Mouse (Mus musculus) midbrain, embryonic 15.5 days (tissue): ENCODE measurements around the gene 0610037L13Rik. TPM values are rescaled to one million over a fixed set of nuclear protein-coding genes. Genes with fewer than 3 reads are reported as not detected.

Experiments used
- ATAC-seq: fragments of 200-750 bp; cut with Nextera tagmentation; replicated peaks from 2 replicates; pipeline ENCODE4 v1.8.0; 2017; ENCODE audit warnings: moderate TSS enrichment
- H3K27ac ChIP-seq: fragments of 300-500 bp; sonication (generic); 2 replicates; pipeline ENCODE4 v1.5.1; 2015; ENCODE audit warnings: mild to moderate bottlenecking, inconsistent platforms
- H3K27me3 ChIP-seq: fragments of 300-500 bp; sonication (generic); replicated peaks from 2 replicates; pipeline ENCODE4 v1.6.1; 2015; ENCODE audit warnings: inconsistent platforms
- H3K36me3 ChIP-seq: fragments of 300-500 bp; sonication (generic); replicated peaks from 2 replicates; pipeline ENCODE4 v1.6.1; 2015; ENCODE audit warnings: inconsistent platforms
- H3K4me1 ChIP-seq: fragments of 300-500 bp; sonication (generic); 2 replicates; pipeline ENCODE4 v1.6.1; 2015; ENCODE audit warnings: inconsistent platforms
- H3K4me2 ChIP-seq: fragments of 300-500 bp; sonication (generic); 2 replicates; pipeline ENCODE4 v1.6.1; 2015; ENCODE audit warnings: inconsistent platforms, mild to moderate bottlenecking, moderate library complexity
- H3K4me3 ChIP-seq: fragments of 300-500 bp; sonication (generic); 2 replicates; pipeline ENCODE4 v1.5.1; 2015; ENCODE audit warnings: mild to moderate bottlenecking, inconsistent platforms
- H3K9ac ChIP-seq: fragments of 300-500 bp; sonication (generic); 2 replicates; pipeline ENCODE4 v1.6.1; 2015; ENCODE audit warnings: mild to moderate bottlenecking, inconsistent platforms
- H3K9me3 ChIP-seq: fragments of 300-500 bp; sonication (generic); 2 replicates; pipeline ENCODE4 v1.6.1; 2016; ENCODE audit warnings: inconsistent platforms
- WGBS: fragments of 180-500 bp; shearing (Covaris S2); methylation state at CpG from one replicate; pipeline ENCODE4 v1.1.7; 2015; ENCODE audit warnings: mixed read lengths; 5-methylcytosine and 5-hydroxymethylcytosine counted together
- polyA plus RNA-seq: library from polyadenylated mRNA; unstranded; fragments of >200 nt; fragmentation: Nextera tagmentation; extraction: Ambion mirVana; gene quantifications from 2 replicates; pipeline ENCODE4 v1.2.1, GENCODE M21; 2015

The 0610037L13Rik gene
- polyA plus RNA-seq, 1 experiment from 2014 or later, result 96.4 TPM

DNA sequence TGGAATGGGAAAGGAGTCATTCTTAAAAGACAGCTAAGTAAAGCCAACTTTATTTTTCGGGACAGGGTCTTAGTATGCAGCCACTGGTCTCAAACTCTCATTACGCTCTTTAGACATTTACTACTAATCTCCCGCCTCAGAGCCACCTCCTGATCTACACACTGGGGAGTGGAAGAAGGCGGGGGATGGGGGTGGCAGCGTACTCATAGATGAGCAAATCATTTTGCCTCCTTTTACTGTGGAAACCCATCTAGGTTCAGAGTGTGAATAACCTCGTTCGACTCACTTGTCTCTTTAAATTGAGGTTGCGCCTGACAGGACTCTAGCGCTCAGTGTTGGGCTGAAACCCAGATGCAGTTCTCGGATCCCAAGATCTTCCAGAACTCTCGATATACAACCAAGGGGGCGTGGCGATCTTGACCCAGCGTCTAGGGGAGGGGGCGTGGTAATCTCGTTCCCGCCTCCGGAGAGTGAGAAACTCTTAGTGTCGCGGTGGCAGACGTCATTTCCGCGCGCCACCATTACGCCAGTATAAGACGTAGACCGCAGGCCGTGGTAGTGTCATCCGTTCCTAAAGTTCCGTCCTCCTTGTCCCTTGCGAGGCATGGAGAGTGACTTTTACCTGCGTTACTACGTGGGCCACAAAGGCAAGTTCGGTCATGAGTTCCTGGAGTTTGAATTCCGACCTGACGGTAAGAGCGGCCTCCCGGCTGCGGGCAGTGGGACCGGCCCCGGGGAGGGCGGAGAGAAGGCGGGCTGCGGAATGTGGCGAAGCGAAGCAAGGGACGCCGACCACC is 10.2 kb upstream of the 0610037L13Rik start, which contains the start of gene Magoh:
Gene Magoh (plus strand): TSS at position 502 of the 797 bp plus-strand sequence.
- Histone ChIP-seq H3K9ac (peak within 1 kb of the TSS; percentile 63), H3K27ac (peak within 1 kb of the TSS; percentile 77), H3K27me3 (no peaks in the 10 kb centered on the region), H3K4me1 (peaks cover 16% of the 10 kb centered on the region), H3K4me2 (peak within 1 kb of the TSS; percentile 75), H3K4me3 (peak within 1 kb of the TSS; percentile 62), H3K36me3 (peaks cover 23% of the 10 kb centered on the region), H3K9me3 (no peaks in the 10 kb centered on the region)
- 3% methylated on average over 48 of the region's 48 CpGs for WGBS
- ATAC-seq, result peak; percentile 94

DNA sequence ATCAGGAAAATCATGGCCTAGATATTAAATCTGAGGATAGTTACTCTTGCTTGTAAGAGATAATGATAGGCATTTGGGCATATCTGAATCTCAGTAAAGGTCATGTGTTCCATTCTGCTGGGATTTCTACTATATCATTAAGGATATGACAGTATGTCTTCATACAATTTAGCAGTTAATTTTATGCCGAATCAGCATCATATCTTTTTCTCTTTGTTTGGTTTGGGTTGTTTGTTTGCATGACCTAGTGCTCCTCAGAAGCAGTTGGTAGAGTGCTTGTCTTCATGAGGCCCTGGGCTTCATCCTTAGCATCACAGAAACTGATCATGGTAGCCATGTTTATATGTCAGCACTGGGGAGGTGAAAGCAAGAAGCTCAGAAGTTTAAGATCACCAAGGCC is 8.0 kb upstream of the 0610037L13Rik start:
- H3K4me2 ChIP-seq, result no peak overlapping the region
- H3K9ac ChIP-seq, result no peak overlapping the region
- H3K4me3 ChIP-seq, result no peak overlapping the region
- no peaks in the 10 kb centered on the region for H3K27me3 ChIP-seq
- no peak for ATAC-seq
- WGBS, result 100% methylated on average over 1 of the region's 1 CpGs
- H3K36me3 ChIP-seq, result peaks cover 43% of the 10 kb centered on the region
- no peak overlapping the region for H3K27ac ChIP-seq
- H3K9me3 ChIP-seq, result no peaks in the 10 kb centered on the region
- H3K4me1 ChIP-seq, result peaks cover 16% of the 10 kb centered on the region

- Histone ChIP-seq H3K36me3 (peaks cover 48% of the 10 kb centered on the region), H3K4me2 (no peak overlapping the region)
- 80% methylated on average over 7 of the region's 7 CpGs for WGBS
These were observed 3.2 kb upstream of the 0610037L13Rik start for GRCm38 (mm10) chr4:107886371-107886770.

GRCm38 (mm10) chr4:107889385-107889730 is 255 bp upstream of the 0610037L13Rik start:
- H3K27me3 ChIP-seq, result no peaks in the 10 kb centered on the region
- WGBS, result under 1% methylated on average over 12 of the region's 12 CpGs
- peak overlapping the region; percentile 72 for H3K4me3 ChIP-seq
- H3K36me3 ChIP-seq, result peaks cover 34% of the 10 kb centered on the region
- peak overlapping the region; percentile 93 for H3K4me2 ChIP-seq
- peak overlapping the region; percentile 97 for H3K27ac ChIP-seq
- peaks cover 13% of the 10 kb centered on the region for H3K4me1 ChIP-seq
- peak; percentile 62 for ATAC-seq
- H3K9me3 ChIP-seq, result no peaks in the 10 kb centered on the region
- peak overlapping the region; percentile 83 for H3K9ac ChIP-seq

More at GRCm38 (mm10) chr4:107886371-107886770, 3.2 kb upstream of the 0610037L13Rik start:
- Histone ChIP-seq H3K4me3 (no peak overlapping the region), H3K9me3 (no peaks in the 10 kb centered on the region), H3K4me1 (peaks cover 13% of the 10 kb centered on the region), H3K9ac (no peak overlapping the region), H3K27ac (no peak overlapping the region), H3K27me3 (no peaks in the 10 kb centered on the region)
- ATAC-seq, result no peak

DNA sequence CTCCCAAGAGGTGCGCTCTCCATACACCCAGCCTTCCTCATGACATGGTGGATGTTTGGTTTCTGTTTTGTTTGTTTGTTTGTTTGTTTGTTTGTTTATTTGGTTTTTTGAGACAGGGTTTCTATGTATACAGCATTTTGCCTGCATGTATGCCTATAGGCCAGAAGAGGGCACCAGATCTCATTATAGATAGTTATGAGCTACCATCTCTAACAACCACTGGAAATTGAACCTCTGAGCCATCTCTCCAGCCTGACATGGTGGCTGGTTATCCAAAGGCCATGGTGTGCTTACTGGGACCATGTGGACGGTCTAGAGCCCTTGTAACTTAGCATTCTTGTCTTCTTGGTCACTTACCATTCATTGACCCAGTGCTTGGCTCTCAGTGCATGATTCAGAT is 3.0 kb downstream of the 0610037L13Rik start:
- H3K4me1 ChIP-seq, result peaks cover 13% of the 10 kb centered on the region
- ATAC-seq, result no peak
- no peak overlapping the region for H3K9ac ChIP-seq
- no peaks in the 10 kb centered on the region for H3K9me3 ChIP-seq
- H3K36me3 ChIP-seq, result peaks cover 28% of the 10 kb centered on the region; the same call in 1 of the 2 replicates
- 91% methylated on average over 2 of the region's 2 CpGs for WGBS
- no peak overlapping the region for H3K27ac ChIP-seq
- H3K4me2 ChIP-seq, result no peak overlapping the region
- no peak overlapping the region for H3K4me3 ChIP-seq
- no peaks in the 10 kb centered on the region for H3K27me3 ChIP-seq

DNA sequence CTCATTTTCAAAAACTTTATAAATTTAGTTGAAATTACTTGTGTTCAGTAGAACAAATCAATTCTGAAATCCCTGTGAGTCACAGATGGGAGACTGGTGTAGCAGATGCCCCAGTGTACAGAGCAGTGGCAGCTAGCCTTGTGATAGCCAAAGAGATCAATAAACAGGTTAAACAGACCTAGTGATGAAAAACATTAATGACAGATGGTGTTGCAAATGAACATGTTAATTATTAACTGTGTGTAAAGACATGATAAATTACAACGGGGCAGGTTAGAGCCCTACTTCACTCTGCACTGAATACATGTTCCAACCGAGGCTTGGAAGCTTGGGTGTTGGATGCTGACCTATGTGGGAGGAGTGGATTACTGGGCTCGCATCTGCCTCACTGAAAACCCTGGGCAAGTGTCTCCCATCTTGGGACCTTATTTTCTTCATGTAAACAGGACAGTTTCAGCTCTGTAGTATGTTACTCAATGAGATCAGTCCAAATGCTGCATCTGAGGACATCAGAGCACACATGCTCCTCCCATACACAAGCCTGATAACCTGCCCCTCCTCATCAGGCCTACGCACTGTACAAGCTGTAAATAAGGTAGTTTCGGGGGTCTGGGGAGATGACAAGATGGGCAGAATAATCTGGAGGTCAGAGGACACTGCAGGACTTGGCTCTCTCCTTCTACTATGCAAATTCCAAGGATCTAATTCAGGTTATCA is 9.8 kb downstream of the 0610037L13Rik start:
- 94% methylated on average over 5 of the region's 5 CpGs for WGBS
- no peak for ATAC-seq
- peaks cover 28% of the 10 kb centered on the region; the same call in 1 of the 2 replicates for H3K36me3 ChIP-seq

DNA sequence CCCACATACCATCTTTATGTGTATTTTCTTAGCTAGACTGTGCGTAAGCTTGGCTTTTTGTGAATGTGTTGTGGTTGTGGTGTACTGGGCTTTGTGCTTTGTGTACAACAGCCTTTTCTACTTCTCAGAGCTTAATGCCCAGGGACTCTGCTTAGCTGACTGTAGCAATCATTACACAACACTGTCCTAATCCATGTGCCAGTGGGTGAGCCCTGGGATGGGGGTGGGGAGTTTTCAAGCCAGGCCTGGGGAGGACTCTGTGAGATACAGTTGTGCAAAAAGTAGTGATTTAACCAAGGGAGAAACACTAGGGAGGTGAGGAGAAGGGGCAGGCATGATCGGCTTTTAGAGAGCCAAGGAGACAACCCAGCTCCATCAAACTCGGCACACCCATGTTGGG is 10.6 kb downstream of the 0610037L13Rik start:
- ATAC-seq, result no peak
- Histone ChIP-seq H3K9ac (no peak overlapping the region), H3K36me3 (peaks cover 23% of the 10 kb centered on the region; the same call in 1 of the 2 replicates), H3K9me3 (no peaks in the 10 kb centered on the region), H3K4me3 (no peak overlapping the region), H3K27ac (no peak overlapping the region), H3K27me3 (no peaks in the 10 kb centered on the region), H3K4me2 (no peak overlapping the region), H3K4me1 (no peaks in the 10 kb centered on the region)
- 92% methylated on average over 3 of the region's 3 CpGs for WGBS

More for the DNA sequence above, 9.8 kb downstream of the 0610037L13Rik start:
- no peak overlapping the region for H3K4me2 ChIP-seq
- no peak overlapping the region for H3K27ac ChIP-seq
- H3K4me1 ChIP-seq, result no peaks in the 10 kb centered on the region
- H3K4me3 ChIP-seq, result no peak overlapping the region
- H3K9ac ChIP-seq, result no peak overlapping the region
- no peaks in the 10 kb centered on the region for H3K9me3 ChIP-seq
- H3K27me3 ChIP-seq, result no peaks in the 10 kb centered on the region

GRCm38 (mm10) chr4:107904252-107904651 is 14.6 kb downstream of the 0610037L13Rik start:
- 0 out of 2 replicates have a peak, but pooled peaks cover 3% of the 10 kb centered on the region for H3K36me3 ChIP-seq
- no peak for ATAC-seq
- H3K9me3 ChIP-seq, result no peaks in the 10 kb centered on the region
- H3K27me3 ChIP-seq, result no peaks in the 10 kb centered on the region
- no peak overlapping the region for H3K9ac ChIP-seq
- H3K4me2 ChIP-seq, result no peak overlapping the region
- H3K4me3 ChIP-seq, result no peak overlapping the region
- H3K27ac ChIP-seq, result no peak overlapping the region
- 97% methylated on average over 10 of the region's 10 CpGs for WGBS
- no peaks in the 10 kb centered on the region for H3K4me1 ChIP-seq

GRCm38 (mm10) chr4:107906561-107906960 is 16.9 kb downstream of the 0610037L13Rik start:
- Histone ChIP-seq H3K4me2 (no peak overlapping the region), H3K4me1 (no peaks in the 10 kb centered on the region), H3K4me3 (no peak overlapping the region), H3K27me3 (no peaks in the 10 kb centered on the region), H3K27ac (no peak overlapping the region), H3K36me3 (0 out of 2 replicates have a peak, but pooled peaks cover 3% of the 10 kb centered on the region), H3K9ac (no peak overlapping the region), H3K9me3 (no peaks in the 10 kb centered on the region)
- ATAC-seq, result no peak
- 90% methylated on average over 9 of the region's 9 CpGs for WGBS

DNA sequence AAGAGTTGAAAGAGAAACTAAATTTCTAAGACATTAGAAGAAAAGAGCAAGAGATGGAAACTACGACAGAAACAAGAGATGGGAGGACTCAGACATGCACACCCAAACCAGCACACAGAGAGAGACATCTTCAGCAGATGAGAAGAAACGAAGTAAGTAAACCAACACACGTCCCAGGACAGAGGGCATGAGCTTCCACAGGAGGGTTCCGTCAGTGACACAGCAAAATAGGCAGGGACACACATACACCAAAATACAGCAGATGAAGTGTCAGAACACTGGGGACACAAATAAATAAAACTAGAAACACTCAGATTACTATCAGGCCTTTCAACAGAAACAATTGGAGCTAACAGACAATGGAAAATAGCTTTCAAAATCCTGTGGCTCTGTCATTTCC is 20.4 kb downstream of the 0610037L13Rik start:
- ATAC-seq, result no peak
- Histone ChIP-seq H3K27ac (no peak overlapping the region), H3K9ac (no peak overlapping the region), H3K9me3 (no peaks in the 10 kb centered on the region), H3K36me3 (no peaks in the 10 kb centered on the region), H3K4me3 (no peak overlapping the region), H3K27me3 (no peaks in the 10 kb centered on the region), H3K4me1 (no peaks in the 10 kb centered on the region), H3K4me2 (no peak overlapping the region)
- WGBS, result 91% methylated on average over 4 of the region's 4 CpGs

DNA sequence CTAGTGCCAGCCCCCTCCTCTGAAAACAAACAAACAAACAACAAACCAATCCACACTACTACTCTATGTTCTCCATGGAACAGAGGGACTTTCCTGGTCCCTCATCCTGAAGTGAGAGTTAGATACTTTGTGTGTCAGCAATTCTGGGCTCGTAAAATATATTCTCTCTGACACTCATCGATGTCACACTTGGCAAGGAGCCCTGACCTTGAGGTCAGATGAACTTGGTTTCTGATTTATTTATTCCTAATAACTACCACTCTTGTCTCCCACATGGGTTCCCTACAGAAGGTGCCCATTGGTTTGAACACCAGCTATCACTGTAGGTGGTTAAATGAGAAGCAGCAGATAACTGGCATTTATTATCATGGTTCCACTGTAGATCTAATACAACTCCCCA is 30.7 kb downstream of the 0610037L13Rik start:
- Histone ChIP-seq H3K9me3 (no peaks in the 10 kb centered on the region), H3K9ac (no peak overlapping the region), H3K36me3 (no peaks in the 10 kb centered on the region), H3K27me3 (no peaks in the 10 kb centered on the region), H3K4me1 (peaks cover 15% of the 10 kb centered on the region), H3K4me3 (no peak overlapping the region), H3K4me2 (no peak overlapping the region), H3K27ac (no peak overlapping the region)
- WGBS, result 90% methylated on average over 2 of the region's 2 CpGs
- no peak for ATAC-seq

DNA sequence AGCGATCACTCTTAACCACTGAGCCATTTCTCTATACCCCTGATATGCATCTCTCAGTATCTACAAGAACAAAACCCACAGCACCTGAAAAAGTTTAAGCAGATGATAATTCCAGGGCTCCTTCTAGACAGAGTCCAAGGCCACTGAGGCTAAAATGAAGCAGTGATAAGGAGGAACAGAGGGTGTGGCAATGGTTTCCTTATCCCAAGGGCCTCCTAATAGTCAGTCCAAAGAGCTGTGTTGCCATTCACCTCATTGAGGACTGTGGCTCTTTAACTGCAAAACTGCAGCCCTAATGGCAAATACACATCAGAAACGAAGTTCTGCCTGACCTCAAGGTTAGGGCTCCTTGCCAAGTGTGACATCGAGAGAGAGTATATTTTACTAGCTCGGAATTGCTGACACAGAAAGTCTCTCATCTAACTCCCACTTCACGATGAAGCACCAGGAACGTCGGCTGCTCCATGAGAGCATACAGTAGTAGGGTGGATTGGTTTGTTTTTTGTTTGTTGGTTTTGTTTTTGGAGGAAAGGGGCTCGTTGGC is 31.6 kb downstream of the 0610037L13Rik start:
- 79% methylated on average over 8 of the region's 8 CpGs for WGBS
- Histone ChIP-seq H3K36me3 (no peaks in the 10 kb centered on the region), H3K27me3 (no peaks in the 10 kb centered on the region), H3K4me3 (no peak overlapping the region), H3K27ac (no peak overlapping the region), H3K4me2 (no peak overlapping the region), H3K9ac (no peak overlapping the region), H3K4me1 (peaks cover 15% of the 10 kb centered on the region), H3K9me3 (no peaks in the 10 kb centered on the region)
- ATAC-seq, result no peak
